Mouse (Mus musculus) E14TG2a.4 (cell line): ENCODE data around the gene Snx13.

Experiments
- CTCF ChIP-seq: conservative IDR thresholded peaks from 2 replicates; pipeline ENCODE4 v1.5.1; 2014; ENCODE audit warnings: low read length
- POU5F1 ChIP-seq: IDR thresholded peaks from 2 replicates; pipeline ENCODE4 v1.6.1; 2014; ENCODE audit warnings: low read length, borderline replicate concordance

DNA sequence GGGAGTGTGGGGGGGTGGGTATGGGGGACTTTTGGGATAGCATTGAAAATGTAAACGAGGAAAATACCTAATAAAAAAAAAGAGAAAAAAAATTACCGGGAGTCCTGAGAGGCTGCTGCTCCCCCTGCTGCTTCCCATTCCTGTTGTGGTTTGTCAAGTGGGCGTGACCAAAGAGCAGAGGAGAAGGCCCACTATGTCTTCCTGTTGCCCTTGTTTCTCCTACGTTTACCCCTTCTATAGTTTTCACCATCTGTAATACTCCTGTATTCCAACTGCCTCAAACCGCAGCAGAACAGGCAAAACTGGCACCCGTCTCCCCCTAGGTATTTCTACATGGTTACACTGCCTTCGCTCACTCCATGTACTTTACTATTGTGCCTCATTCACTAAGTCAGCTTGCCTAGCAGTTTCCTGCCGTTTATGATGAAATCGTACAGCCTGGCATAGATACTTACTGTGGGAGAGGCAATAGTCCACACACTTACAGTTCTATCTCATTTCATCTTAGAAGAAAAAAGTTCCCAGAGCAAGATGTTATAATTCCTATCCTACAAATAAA, 28.2 kb upstream of the Snx13 start:
- TF ChIP-seq CTCF (no peak), POU5F1 (no peak)
